Mouse (Mus musculus): ENCODE data around the gene Fam213b.

Gene Fam213b

GRCm38 (mm10) chr4:154898506-154899446, at the start of gene Fam213b:
TSS of gene Fam213b (minus strand) at chr4:154899135.
- peak; percentile 82 to 84 for DNase-seq (ENCODE audit: low spot score in 2 of 2)

DNA sequence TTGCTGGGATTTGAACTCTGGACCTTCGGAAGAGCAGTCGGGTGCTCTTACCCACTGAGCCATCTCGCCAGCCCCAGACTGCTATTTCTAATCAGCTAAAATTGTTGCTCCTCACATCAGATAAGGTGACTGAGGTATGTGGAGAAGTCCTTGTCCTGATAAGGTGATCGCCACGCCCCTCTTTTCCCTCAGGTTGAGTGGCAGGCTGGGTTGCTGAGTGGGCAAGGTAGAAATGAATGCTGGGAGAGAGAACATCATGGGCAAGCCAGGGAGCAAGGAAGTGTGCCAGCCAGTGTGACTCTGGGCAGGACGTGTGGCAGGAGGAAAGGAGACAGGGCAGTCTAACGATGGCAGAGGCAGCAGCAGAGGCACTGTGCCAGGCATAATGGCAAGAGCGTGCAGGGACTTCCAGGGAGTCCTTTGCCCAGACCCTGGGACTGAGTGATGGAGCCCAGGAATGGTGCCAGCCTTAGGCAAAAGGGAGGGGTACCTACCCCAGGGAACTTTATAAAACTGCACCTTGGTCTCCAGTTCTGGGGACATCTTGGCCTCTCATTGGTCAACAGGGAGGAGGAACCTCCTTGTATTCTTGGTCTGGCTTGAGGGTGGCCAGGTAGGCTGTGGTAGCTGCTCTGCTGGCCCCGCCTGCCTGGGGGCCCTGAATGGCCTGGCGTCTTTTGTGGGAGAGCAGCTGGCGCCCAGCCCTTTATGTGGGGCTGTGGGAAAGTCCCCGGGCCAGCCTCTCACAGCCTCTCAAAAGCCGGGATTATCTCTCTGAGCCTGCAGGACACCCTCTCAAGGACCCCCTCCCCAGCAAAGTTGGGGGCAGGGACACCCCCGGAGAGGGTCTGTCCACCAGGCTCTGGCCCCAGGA, 49.4 kb upstream of the Fam213b start:
- no peak for DNase-seq (ENCODE audit: low spot score in 2 of 2)

GRCm38 (mm10) chr4:154946319-154946718, 47.4 kb upstream of the Fam213b start:
- peak in 1 of 2 experiments; percentile 59 for DNase-seq (ENCODE audit: low spot score in 2 of 2)

GRCm38 (mm10) chr4:154944121-154944590, 45.2 kb upstream of the Fam213b start:
- DNase-seq (ENCODE audit: low spot score in 2 of 2): peak; percentile 66 to 85

DNA sequence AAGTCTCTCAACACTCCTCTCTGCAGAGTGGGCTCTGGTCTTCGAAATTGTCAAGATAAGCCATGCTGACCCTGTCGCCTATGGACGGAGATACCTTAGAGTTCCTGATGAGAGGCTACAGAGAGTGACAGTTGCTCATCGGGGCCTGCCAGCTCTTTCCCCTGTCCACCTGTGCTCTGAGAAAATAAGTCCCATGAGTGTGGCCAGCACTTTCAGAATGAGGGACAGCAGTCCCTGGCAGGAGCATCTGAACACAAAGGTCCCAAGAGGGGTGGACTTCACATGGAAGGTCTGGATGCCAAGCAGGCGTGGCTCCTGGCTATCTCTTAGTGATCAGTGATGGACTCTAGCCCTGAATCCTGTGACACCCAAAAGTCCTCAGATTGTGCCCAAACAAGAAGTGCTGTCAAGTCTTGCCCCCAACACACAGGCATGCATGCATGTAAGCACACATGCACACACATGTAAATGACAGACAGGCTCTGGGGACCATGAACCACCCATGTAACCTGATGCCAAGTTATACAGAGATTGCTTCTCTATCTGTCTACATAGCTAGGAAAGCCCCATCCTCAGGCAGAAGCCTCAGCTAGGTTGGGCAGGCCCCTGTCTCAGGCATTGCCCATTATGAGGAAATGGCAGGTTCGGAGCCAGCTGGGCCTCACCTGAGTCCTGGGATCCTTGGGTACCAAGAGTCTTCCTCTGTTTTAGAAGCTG, 44.5 kb upstream of the Fam213b start:
- no peak for DNase-seq (ENCODE audit: low spot score in 2 of 2)

DNA sequence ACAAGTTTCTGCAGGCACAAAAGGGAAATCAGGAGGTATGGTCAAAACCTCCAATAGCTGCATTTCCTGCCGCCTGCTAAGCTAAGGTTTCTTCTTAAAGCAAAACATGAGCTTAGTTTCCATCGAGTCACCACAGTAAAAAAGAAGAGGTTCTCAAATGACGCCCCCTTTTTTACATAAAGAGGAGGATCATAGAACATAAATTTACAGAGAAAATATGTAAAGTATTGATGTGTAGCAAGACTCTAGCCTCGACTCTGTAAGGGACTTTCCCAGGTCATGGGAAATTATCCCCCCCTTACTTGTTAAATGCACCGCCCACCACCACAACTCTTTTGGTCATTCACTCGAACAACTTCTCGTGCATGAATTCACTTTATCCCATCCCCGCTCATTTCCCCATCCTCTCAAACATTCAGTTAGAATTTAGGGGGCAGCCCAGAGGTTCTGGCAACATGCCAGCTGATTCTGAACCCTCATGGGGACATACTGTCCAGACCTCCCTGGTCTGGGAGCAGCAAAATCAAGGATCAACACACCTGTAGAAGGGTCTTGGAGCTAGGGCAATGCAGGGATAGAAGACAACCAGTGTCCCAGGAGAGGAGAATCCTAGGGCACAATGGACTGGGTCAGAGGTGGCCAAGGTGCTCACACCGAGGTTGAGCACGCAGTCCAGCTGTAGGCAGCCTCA, 43.8 kb upstream of the Fam213b start:
- no peak for DNase-seq (ENCODE audit: low spot score in 2 of 2)

DNA sequence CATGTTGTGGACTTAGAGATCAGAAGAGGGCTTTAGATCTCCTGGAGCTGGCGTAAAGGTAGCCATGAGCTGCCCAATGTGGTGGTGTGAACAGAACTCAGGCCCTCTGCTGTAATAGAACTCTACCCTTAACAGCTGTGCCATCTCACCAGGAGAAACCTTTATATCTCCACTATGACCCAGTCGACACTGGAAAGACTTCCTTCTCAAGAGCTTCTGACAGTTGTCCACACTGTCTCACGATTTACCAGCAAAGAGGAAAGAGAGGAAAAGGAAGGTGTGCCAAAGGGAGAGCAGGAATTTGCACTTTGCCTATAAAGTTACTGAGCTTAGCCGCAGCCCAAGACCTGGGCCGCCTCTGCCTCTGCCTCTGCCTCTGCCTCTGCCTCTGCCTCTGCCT, 42.9 kb upstream of the Fam213b start:
- no peak for DNase-seq (ENCODE audit: low spot score in 2 of 2)

- no peak for DNase-seq (ENCODE audit: low spot score in 2 of 2)
Measured at GRCm38 (mm10) chr4:154940156-154940555, 41.2 kb upstream of the Fam213b start.

- no peak for DNase-seq (ENCODE audit: low spot score in 2 of 2)
Measured at GRCm38 (mm10) chr4:154937746-154938145, 38.8 kb upstream of the Fam213b start.

GRCm38 (mm10) chr4:154936542-154937255, 37.8 kb upstream of the Fam213b start:
- no peak for DNase-seq (ENCODE audit: low spot score in 2 of 2)

GRCm38 (mm10) chr4:154935788-154936187, 36.9 kb upstream of the Fam213b start:
- DNase-seq (ENCODE audit: low spot score in 2 of 2): no peak

GRCm38 (mm10) chr4:154934800-154935199, 35.9 kb upstream of the Fam213b start:
- DNase-seq (ENCODE audit: low spot score in 2 of 2): no peak

DNA sequence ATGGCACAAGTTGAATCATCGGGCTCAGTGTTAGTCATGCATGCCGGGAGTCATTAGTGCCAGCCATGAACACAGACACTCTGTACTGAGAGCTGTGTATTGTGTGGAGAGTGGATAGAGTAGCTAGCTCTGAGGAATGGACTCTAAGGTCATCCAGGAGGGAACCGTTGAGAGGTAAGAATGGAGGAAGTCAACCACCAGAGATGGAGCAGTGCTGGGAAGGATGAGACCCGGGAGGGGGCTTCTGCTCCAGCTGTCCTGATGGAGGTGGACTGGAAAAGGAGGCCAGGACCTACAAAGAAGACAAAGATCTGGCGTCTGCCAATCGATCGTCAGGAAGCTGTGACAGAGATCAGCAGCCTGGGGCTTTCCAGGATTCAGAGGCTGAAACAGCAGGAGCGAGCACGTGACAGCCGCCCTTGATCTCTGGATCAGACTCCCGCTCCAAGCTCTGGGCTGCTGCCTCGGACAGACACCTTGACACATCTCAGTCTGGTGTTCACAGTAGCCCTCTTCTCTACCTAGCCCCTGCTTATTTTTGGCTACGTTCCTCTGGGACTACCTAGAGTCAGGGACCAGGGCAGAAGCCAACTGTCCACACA, 34.5 kb upstream of the Fam213b start:
- no peak for DNase-seq (ENCODE audit: low spot score in 2 of 2)

GRCm38 (mm10) chr4:154929088-154929660, 30.2 kb upstream of the Fam213b start:
- no peak for DNase-seq (ENCODE audit: low spot score in 2 of 2)

GRCm38 (mm10) chr4:154928395-154929087, 29.6 kb upstream of the Fam213b start, which contains the start of gene Tnfrsf14:
TSS of gene Tnfrsf14 (minus strand) at chr4:154928563.
- no peak for DNase-seq (ENCODE audit: low spot score in 2 of 2)

DNA sequence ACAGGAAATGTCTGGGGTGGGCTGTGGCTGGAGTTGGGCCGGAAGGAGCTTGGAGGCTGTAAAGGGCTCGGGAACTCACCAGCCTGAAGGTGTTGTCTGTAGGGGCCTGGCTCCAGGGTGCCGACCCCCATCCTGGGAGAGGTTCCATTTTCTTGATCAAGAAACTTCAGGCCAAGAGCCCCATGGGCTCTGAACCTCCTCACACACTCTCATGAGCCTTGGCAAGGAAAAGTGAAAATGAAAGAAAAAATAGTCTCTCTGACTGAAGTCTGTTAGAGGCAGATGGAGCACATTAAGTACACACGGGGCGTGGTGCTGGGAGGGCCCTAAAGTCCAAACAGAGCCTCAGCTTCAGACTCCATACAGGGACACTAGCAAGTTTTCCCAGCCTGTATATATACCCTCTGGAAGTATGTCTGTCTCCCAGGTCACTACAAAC, 29.0 kb upstream of the Fam213b start:
- no peak for DNase-seq (ENCODE audit: low spot score in 2 of 2)

- no peak for DNase-seq (ENCODE audit: low spot score in 2 of 2)
Measured at GRCm38 (mm10) chr4:154926969-154927898, 28.3 kb upstream of the Fam213b start.

GRCm38 (mm10) chr4:154925413-154925812, 26.5 kb upstream of the Fam213b start:
- no peak for DNase-seq (ENCODE audit: low spot score in 2 of 2)

Measured in left cerebral cortex, adult 9 months (tissue).